Comparison of ENCODE assay signal across 10 mouse cellular contexts in genomic region chr17:84008682-84009052, GRCm38 (mm10).
DNase-seq lines count a peak whose midpoint lies in the region; ATAC-seq lines count a peak whose summit lies in the region.
"Had no signal": no experiment of that assay in that cellular context is flagged by ENCODE, and none has a peak within 500 bp of the region (broad histone marks: within the 10 kb centered on the region; RNA-seq: fewer than 3 reads in every experiment).

No protein-coding gene starts in this region.

- no peak overlapping the region for H3K9ac ChIP-seq in forebrain, embryonic 15.5 days (replicated peaks)
- H3K9ac ChIP-seq in forebrain, embryonic 14.5 days (ENCODE audit: low read length): no peak overlapping the region
- H3K9ac ChIP-seq in neural tube, embryonic 11.5 days (ENCODE audit: low read length): no peak overlapping the region

- no peaks in the 10 kb centered on the region for H3K36me3 ChIP-seq in forebrain, embryonic 15.5 days
- no peaks in the 10 kb centered on the region for H3K36me3 ChIP-seq in forebrain, embryonic 14.5 days (ENCODE audit: control insufficient read depth, insufficient read depth, low read length)
- H3K36me3 ChIP-seq in neural tube, embryonic 11.5 days (ENCODE audit: control insufficient read depth, insufficient read depth, low read length): no peaks in the 10 kb centered on the region
- no peaks in the 10 kb centered on the region for H3K36me3 ChIP-seq in limb, embryonic 10.5 days

- H3K4me2 ChIP-seq in forebrain, embryonic 15.5 days (replicated peaks): no peak overlapping the region
- no peak overlapping the region for H3K4me2 ChIP-seq in forebrain, embryonic 14.5 days (ENCODE audit: low read length)
- H3K4me2 ChIP-seq in neural tube, embryonic 11.5 days (ENCODE audit: low read depth): no peak overlapping the region

- 0 out of 2 replicates have a peak, but pooled peaks cover 3% of the 10 kb centered on the region for H3K4me1 ChIP-seq in forebrain, embryonic 15.5 days
- peaks cover 5% of the 10 kb centered on the region for H3K4me1 ChIP-seq in forebrain, embryonic 14.5 days (ENCODE audit: control insufficient read depth, insufficient read depth, low read length)
- H3K4me1 ChIP-seq in neural tube, embryonic 11.5 days (ENCODE audit: control insufficient read depth, insufficient read depth, low read length): peaks cover 4% of the 10 kb centered on the region
- H3K4me1 ChIP-seq in limb, embryonic 10.5 days: peaks cover 77% of the 10 kb centered on the region

- no peaks in the 10 kb centered on the region for H3K27me3 ChIP-seq in forebrain, embryonic 15.5 days
- no peaks in the 10 kb centered on the region for H3K27me3 ChIP-seq in forebrain, embryonic 14.5 days (replicated peaks; ENCODE audit: control insufficient read depth, insufficient read depth, low read length)
- no peaks in the 10 kb centered on the region for H3K27me3 ChIP-seq in neural tube, embryonic 11.5 days (ENCODE audit: control insufficient read depth, insufficient read depth, low read length)
- H3K27me3 ChIP-seq in limb, embryonic 10.5 days (ENCODE audit: low read depth, poor library complexity, severe bottlenecking): no peaks in the 10 kb centered on the region
- H3K27me3 ChIP-seq: Patski had no signal

- no peak for DNase-seq in forebrain, embryonic 14.5 days (ENCODE audit: low spot score)
- no peak for DNase-seq in neural tube, embryonic 11.5 days (ENCODE audit: low spot score)
- no peak for DNase-seq in neural tube, embryonic 10.5 days (ENCODE audit: extremely low spot score, low spot score)
- no peak for DNase-seq in limb, embryonic 10.5 days (ENCODE audit: low spot score)
- peak; percentile 67 for DNase-seq in yolk sac, embryonic 10.5 days (ENCODE audit: low spot score)
- no peak for DNase-seq in right cerebral cortex, postnatal 25 days
- no peak for DNase-seq in spleen, adult 18-20 months
- DNase-seq: lung, postnatal 14 days had no signal

- 80% methylated on average over 7 of the region's 7 CpGs for WGBS in forebrain, embryonic 15.5 days
- WGBS in forebrain, embryonic 14.5 days: 86% methylated on average over 7 of the region's 7 CpGs
- WGBS in neural tube, embryonic 11.5 days: 43% methylated on average over 7 of the region's 7 CpGs
- WGBS in limb, embryonic 10.5 days: 27% methylated on average over 7 of the region's 7 CpGs

- H3K4me3 ChIP-seq in forebrain, embryonic 15.5 days: no peak overlapping the region
- H3K4me3 ChIP-seq in forebrain, embryonic 14.5 days (ENCODE audit: low read depth, low read length): no peak overlapping the region
- H3K4me3 ChIP-seq in neural tube, embryonic 11.5 days (ENCODE audit: low read depth, low read length): no peak overlapping the region
- H3K4me3 ChIP-seq in limb, embryonic 10.5 days: no peak overlapping the region

- H3K9me3 ChIP-seq in forebrain, embryonic 15.5 days: no peaks in the 10 kb centered on the region
- H3K9me3 ChIP-seq in forebrain, embryonic 14.5 days (replicated peaks; ENCODE audit: control insufficient read depth, low read length): no peaks in the 10 kb centered on the region
- H3K9me3 ChIP-seq in neural tube, embryonic 11.5 days (ENCODE audit: control insufficient read depth, low read length): no peaks in the 10 kb centered on the region
- H3K9me3 ChIP-seq in limb, embryonic 10.5 days (replicated peaks): no peaks in the 10 kb centered on the region

- H3K27ac ChIP-seq in forebrain, embryonic 15.5 days (replicated peaks): 0 out of 2 replicates have a peak overlapping the region, but pooled peaks have one; percentile 16
- no peak overlapping the region for H3K27ac ChIP-seq in forebrain, embryonic 14.5 days (ENCODE audit: low read depth, low read length)
- no peak overlapping the region for H3K27ac ChIP-seq in neural tube, embryonic 11.5 days (ENCODE audit: low read depth, low read length)
- H3K27ac ChIP-seq in limb, embryonic 10.5 days: peak overlapping the region; percentile 81

- 0 out of 2 replicates have a peak, but pooled peaks have one; percentile 26 for ATAC-seq in forebrain, embryonic 15.5 days (replicated peaks)
- ATAC-seq in forebrain, embryonic 14.5 days: no peak
- 0 out of 2 replicates have a peak, but pooled peaks have one; percentile 35 for ATAC-seq in neural tube, embryonic 11.5 days (ENCODE audit: insufficient read depth, low FRiP score, low TSS enrichment)
- ATAC-seq: Patski had no signal

Comparison
In these comparisons a context has a peak if more than half of its experiments do, and no peak if none do; other contexts are left out.
1. H3K27ac ChIP-seq: peak in forebrain, embryonic 15.5 days (single experiment) and limb, embryonic 10.5 days (single experiment); none in forebrain, embryonic 14.5 days (single experiment) and neural tube, embryonic 11.5 days (single experiment).